In genomic region chr1:84883889-84884288, GRCm38 (mm10) we compare ENCODE assay signal across 20 mouse cellular contexts. TPM values are rescaled to one million over a fixed set of nuclear protein-coding genes. Genes with fewer than 3 reads are reported as not detected.
"Had no signal": no experiment of that assay in that cellular context is flagged by ENCODE, and none has a peak within 500 bp of the region (broad histone marks: within the 10 kb centered on the region; RNA-seq: fewer than 3 reads in every experiment).

No protein-coding gene starts in this region.

- H3K9me3 ChIP-seq: kidney, embryonic 15.5 days; liver, embryonic 13.5 days; midbrain, embryonic 13.5 days; neural tube, embryonic 15.5 days; stomach, embryonic 15.5 days had no signal

- H3K9ac ChIP-seq: kidney, embryonic 15.5 days; liver, embryonic 13.5 days; midbrain, embryonic 13.5 days; neural tube, embryonic 12.5 days; neural tube, embryonic 15.5 days; stomach, embryonic 15.5 days had no signal

- DNase-seq: kidney, adult 2 months; kidney, postnatal 25 days; layer of hippocampus, postnatal 36 days; liver, embryonic 13.5 days; lung, adult 2 months; lung, postnatal 14 days; lung, postnatal 4 days; retina, postnatal 1 day; right cerebral cortex, postnatal 25 days; spleen, adult 18-20 months; thymus, adult 2 months; thymus, postnatal 14 days had no signal

- H3K27me3 ChIP-seq: kidney, embryonic 15.5 days; liver, embryonic 13.5 days; midbrain, embryonic 13.5 days; neural tube, embryonic 12.5 days; neural tube, embryonic 15.5 days; stomach, embryonic 15.5 days had no signal

- H3K4me2 ChIP-seq: kidney, embryonic 15.5 days; liver, embryonic 13.5 days; midbrain, embryonic 13.5 days; neural tube, embryonic 12.5 days; neural tube, embryonic 15.5 days; stomach, embryonic 15.5 days had no signal

- H3K4me1 ChIP-seq: kidney, embryonic 15.5 days; liver, embryonic 13.5 days; midbrain, embryonic 13.5 days; neural tube, embryonic 12.5 days; neural tube, embryonic 15.5 days; stomach, embryonic 15.5 days had no signal

- H3K27ac ChIP-seq: kidney, embryonic 15.5 days; left cerebral cortex, adult 2 months; liver, embryonic 13.5 days; midbrain, embryonic 13.5 days; neural tube, embryonic 12.5 days; neural tube, embryonic 15.5 days; stomach, embryonic 15.5 days had no signal

- H3K4me3 ChIP-seq: kidney, embryonic 15.5 days; left cerebral cortex, adult 2 months; liver, embryonic 13.5 days; midbrain, embryonic 13.5 days; neural tube, embryonic 12.5 days; neural tube, embryonic 15.5 days; stomach, embryonic 15.5 days had no signal

- ATAC-seq: intestine, postnatal 0 days; midbrain, embryonic 13.5 days had no signal

- H3K36me3 ChIP-seq: kidney, embryonic 15.5 days; liver, embryonic 13.5 days; midbrain, embryonic 13.5 days; neural tube, embryonic 12.5 days; neural tube, embryonic 15.5 days; stomach, embryonic 15.5 days had no signal

RNA-seq across cellular contexts. Expression of gene Slc16a14, which starts 51.0 kb away (rescaled TPM):
- total RNA-seq: liver, adult 2 months had no signal
- polyA plus RNA-seq: liver, adult 2 months had no signal
